ENCODE assay signal across 8 mouse cellular contexts in the genomic region with DNA sequence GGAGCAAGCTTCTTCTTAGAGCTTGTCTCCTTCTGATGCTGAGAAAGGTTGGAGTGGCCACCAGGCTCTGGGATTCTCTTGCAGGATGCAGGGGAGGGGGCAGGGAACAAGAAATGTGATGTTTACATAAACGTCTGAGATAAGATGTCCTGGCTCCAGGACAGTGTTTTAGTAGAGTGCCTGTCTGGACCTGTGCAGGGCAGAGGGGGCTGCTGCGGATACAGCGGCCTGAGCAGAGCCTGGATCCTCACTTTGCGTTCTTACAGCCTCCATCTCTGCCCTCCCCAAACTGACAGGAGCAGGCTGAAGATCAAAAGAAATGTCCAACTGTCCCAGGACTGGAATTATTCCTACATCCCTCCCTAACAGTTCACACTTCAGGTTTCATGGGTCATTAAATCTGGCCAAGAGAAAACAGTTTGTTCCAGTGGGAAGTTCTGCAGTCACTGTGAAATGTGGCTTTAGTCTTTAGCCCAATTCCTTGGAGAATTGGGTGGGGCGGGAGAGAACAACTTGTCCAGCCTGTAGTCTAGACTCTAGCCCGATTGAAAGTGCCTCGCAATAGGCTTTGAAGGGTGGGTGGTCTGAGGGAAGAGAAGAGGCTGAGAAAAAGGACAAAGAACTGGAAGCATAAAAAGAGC. TPM values are rescaled to one million over a fixed set of nuclear protein-coding genes. Genes with fewer than 3 reads are reported as not detected.
A peak's percentile ranks its signal among the peaks of the same experiment; 100 is the strongest.
DNase-seq lines count a peak whose midpoint lies in the region; ATAC-seq and TF ChIP-seq lines count a peak whose summit lies in the region.

No protein-coding gene starts in this region.

- ATAC-seq in midbrain, postnatal 0 days (ENCODE audit: low FRiP score), result no peak
- peak; percentile 55; the same call in 1 of the 2 replicates for ATAC-seq in embryonic facial prominence, embryonic 11.5 days (replicated peaks; ENCODE audit: insufficient number of reproducible peaks, low FRiP score, low TSS enrichment, low read depth)

- no peak overlapping the region for H3K4me2 ChIP-seq in midbrain, postnatal 0 days (ENCODE audit: low read depth, low read length, poor library complexity, severe bottlenecking)
- H3K4me2 ChIP-seq in embryonic facial prominence, embryonic 11.5 days (ENCODE audit: low read depth, low read length), result no peak overlapping the region

- H3K4me3 ChIP-seq in midbrain, embryonic 10.5 days, result no peak overlapping the region
- no peak overlapping the region for H3K4me3 ChIP-seq in midbrain, postnatal 0 days (ENCODE audit: low read depth, low read length)
- H3K4me3 ChIP-seq in embryonic facial prominence, embryonic 11.5 days (ENCODE audit: low read depth, low read length), result no peak overlapping the region

- H3K27ac ChIP-seq in midbrain, embryonic 10.5 days (replicated peaks), result peak overlapping the region; percentile 71
- H3K27ac ChIP-seq in midbrain, postnatal 0 days (ENCODE audit: low read depth, low read length), result no peak overlapping the region
- no peak overlapping the region for H3K27ac ChIP-seq in embryonic facial prominence, embryonic 11.5 days (replicated peaks; ENCODE audit: low read depth, low read length)

- TF ChIP-seq CTCF in midbrain, postnatal 0 days (IDR thresholded peaks at IDR 0.05), result no peak

- H3K4me1 ChIP-seq in midbrain, embryonic 10.5 days, result peaks cover 25% of the 10 kb centered on the region
- H3K4me1 ChIP-seq in midbrain, postnatal 0 days (ENCODE audit: insufficient read depth, low read length), result no peaks in the 10 kb centered on the region
- H3K4me1 ChIP-seq in embryonic facial prominence, embryonic 11.5 days (ENCODE audit: control insufficient read depth, insufficient read depth, low read length), result no peaks in the 10 kb centered on the region

- no peaks in the 10 kb centered on the region for H3K9me3 ChIP-seq in midbrain, embryonic 10.5 days (replicated peaks)
- no peaks in the 10 kb centered on the region for H3K9me3 ChIP-seq in midbrain, postnatal 0 days (ENCODE audit: low read length)
- no peaks in the 10 kb centered on the region for H3K9me3 ChIP-seq in embryonic facial prominence, embryonic 11.5 days (replicated peaks; ENCODE audit: control insufficient read depth, low read length)

- H3K27me3 ChIP-seq in midbrain, embryonic 10.5 days (ENCODE audit: low read depth, poor library complexity, severe bottlenecking), result no peaks in the 10 kb centered on the region
- no peaks in the 10 kb centered on the region for H3K27me3 ChIP-seq in midbrain, postnatal 0 days (ENCODE audit: insufficient read depth, low read length)
- H3K27me3 ChIP-seq in embryonic facial prominence, embryonic 11.5 days (ENCODE audit: control insufficient read depth, insufficient read depth, low read length), result no peaks in the 10 kb centered on the region

- 27% methylated on average over 7 of the region's 7 CpGs for WGBS in midbrain, embryonic 10.5 days
- WGBS in midbrain, postnatal 0 days, result 41% methylated on average over 7 of the region's 7 CpGs
- WGBS in embryonic facial prominence, embryonic 11.5 days, result 17% methylated on average over 7 of the region's 7 CpGs

- peak; percentile 15 for DNase-seq in midbrain, embryonic 10.5 days (ENCODE audit: low spot score)
- no peak for DNase-seq in midbrain, postnatal 0 days (ENCODE audit: low spot score)
- DNase-seq in embryonic facial prominence, embryonic 11.5 days (ENCODE audit: low spot score), result peak; percentile 38
- DNase-seq in kidney, adult 9 months, result peak; percentile 30
- DNase-seq in mesoderm, embryonic 11.5 days (ENCODE audit: low read depth, low spot score), result peak; percentile 60
- no peak for DNase-seq in frontal cortex, postnatal 36 days (ENCODE audit: low spot score in 2 of 2)
- DNase-seq in adrenal gland, adult 2 months, result no peak
- no peak for DNase-seq in left cerebral cortex, adult 18-20 months (ENCODE audit: low spot score in 2 of 2)

- no peak overlapping the region for H3K9ac ChIP-seq in midbrain, postnatal 0 days (replicated peaks; ENCODE audit: low read length, poor library complexity, severe bottlenecking)
- H3K9ac ChIP-seq in embryonic facial prominence, embryonic 11.5 days (replicated peaks; ENCODE audit: low read length), result no peak overlapping the region

- no peaks in the 10 kb centered on the region for H3K36me3 ChIP-seq in midbrain, embryonic 10.5 days
- H3K36me3 ChIP-seq in midbrain, postnatal 0 days (ENCODE audit: insufficient read depth, low read length), result no peaks in the 10 kb centered on the region
- H3K36me3 ChIP-seq in embryonic facial prominence, embryonic 11.5 days (replicated peaks; ENCODE audit: control insufficient read depth, insufficient read depth, low read depth, low read length), result no peaks in the 10 kb centered on the region

RNA-seq across cellular contexts. Expression of a gene that starts 40.0 kb away (rescaled TPM):
- 172 and 183 TPM in 2 replicates for polyA plus RNA-seq in midbrain, embryonic 10.5 days (2016; fragmentation: Nextera tagmentation; extraction: Ambion mirVana)
- 43.1 and 62.1 TPM in 2 replicates for total RNA-seq in midbrain, postnatal 0 days (2014; rRNA removed)
- 77.0 and 80.1 TPM in 2 replicates for polyA plus RNA-seq in midbrain, postnatal 0 days (2015; fragmentation: Nextera tagmentation; extraction: Ambion mirVana)
- 264 and 268 TPM in 2 replicates for polyA plus RNA-seq in embryonic facial prominence, embryonic 11.5 days (2014; fragmentation: Nextera tagmentation; extraction: Ambion mirVana)
- 100 to 1,000 TPM; 135 to 193 TPM for total RNA-seq in adrenal gland, adult 2 months (2021)
- 32.4 and 37.8 TPM in 2 replicates for polyA plus RNA-seq in adrenal gland, adult 2 months (2012; rRNA removed)
- total RNA-seq in left cerebral cortex, adult 18-20 months (2021), result 1 to 10 TPM; 6.4 to 8.6 TPM

Comparison
In these comparisons a context has a peak if more than half of its experiments do, and no peak if none do; other contexts are left out.
1. DNase-seq: peak in midbrain, embryonic 10.5 days (single experiment), embryonic facial prominence, embryonic 11.5 days (single experiment), kidney, adult 9 months (single experiment) and mesoderm, embryonic 11.5 days (single experiment); none in midbrain, postnatal 0 days (single experiment), frontal cortex, postnatal 36 days (0 of 2), adrenal gland, adult 2 months (single experiment) and left cerebral cortex, adult 18-20 months (0 of 2).